Mouse (Mus musculus): Measurements from ENCODE around the gene Rhobtb1.

Gene Rhobtb1

GRCm38 (mm10) chr10:69151045-69151444 is at the start of gene Rhobtb1:
Gene Rhobtb1, plus strand, starts transcription at chr10:69151434.
- DNase-seq (ENCODE audit: low spot score in 2 of 2) = no peak

GRCm38 (mm10) chr10:69101988-69102387 is 49.2 kb upstream of the Rhobtb1 start:
- DNase-seq (ENCODE audit: low spot score in 2 of 2) = peak in 1 of 2 experiments; percentile 4

- no peak for DNase-seq (ENCODE audit: low spot score in 2 of 2)
Observed at GRCm38 (mm10) chr10:69104143-69104882, 46.9 kb upstream of the Rhobtb1 start.

- no peak for DNase-seq (ENCODE audit: low spot score in 2 of 2)
Observed at GRCm38 (mm10) chr10:69104883-69105225, 46.4 kb upstream of the Rhobtb1 start.

- no peak for DNase-seq (ENCODE audit: low spot score in 2 of 2)
Observed at GRCm38 (mm10) chr10:69106796-69107195, 44.4 kb upstream of the Rhobtb1 start.

GRCm38 (mm10) chr10:69107253-69107652 is 44.0 kb upstream of the Rhobtb1 start:
- no peak for DNase-seq (ENCODE audit: low spot score in 2 of 2)

GRCm38 (mm10) chr10:69114384-69114783 is 36.9 kb upstream of the Rhobtb1 start:
- DNase-seq (ENCODE audit: low spot score in 2 of 2) = no peak

- DNase-seq (ENCODE audit: low spot score in 2 of 2) = no peak
Observed at GRCm38 (mm10) chr10:69117996-69118395, 33.2 kb upstream of the Rhobtb1 start.

- no peak for DNase-seq (ENCODE audit: low spot score in 2 of 2)
Observed at GRCm38 (mm10) chr10:69118893-69119292, 32.3 kb upstream of the Rhobtb1 start.

- no peak for DNase-seq (ENCODE audit: low spot score in 2 of 2)
Observed at GRCm38 (mm10) chr10:69119456-69119855, 31.8 kb upstream of the Rhobtb1 start.

- no peak for DNase-seq (ENCODE audit: low spot score in 2 of 2)
Observed at GRCm38 (mm10) chr10:69126546-69126945, 24.7 kb upstream of the Rhobtb1 start.

GRCm38 (mm10) chr10:69128531-69128930 is 22.7 kb upstream of the Rhobtb1 start:
- DNase-seq (ENCODE audit: low spot score in 2 of 2) = no peak

GRCm38 (mm10) chr10:69130613-69131012 is 20.6 kb upstream of the Rhobtb1 start:
- no peak for DNase-seq (ENCODE audit: low spot score in 2 of 2)

GRCm38 (mm10) chr10:69134356-69134755 is 16.9 kb upstream of the Rhobtb1 start:
- DNase-seq (ENCODE audit: low spot score in 2 of 2) = no peak

GRCm38 (mm10) chr10:69136241-69136828 is 14.9 kb upstream of the Rhobtb1 start:
- no peak for DNase-seq (ENCODE audit: low spot score in 2 of 2)

GRCm38 (mm10) chr10:69149252-69149651 is 2.0 kb upstream of the Rhobtb1 start:
- DNase-seq (ENCODE audit: low spot score in 2 of 2) = no peak

- DNase-seq (ENCODE audit: low spot score in 2 of 2) = no peak
Observed at GRCm38 (mm10) chr10:69152971-69153370, 1.7 kb downstream of the Rhobtb1 start.

- DNase-seq (ENCODE audit: low spot score in 2 of 2) = no peak
Observed at GRCm38 (mm10) chr10:69155428-69156175, 4.4 kb downstream of the Rhobtb1 start.

GRCm38 (mm10) chr10:69156462-69156861 is 5.2 kb downstream of the Rhobtb1 start:
- DNase-seq (ENCODE audit: low spot score in 2 of 2) = no peak

GRCm38 (mm10) chr10:69157471-69157870 is 6.2 kb downstream of the Rhobtb1 start:
- no peak for DNase-seq (ENCODE audit: low spot score in 2 of 2)

GRCm38 (mm10) chr10:69160877-69161276 is 9.6 kb downstream of the Rhobtb1 start:
- DNase-seq (ENCODE audit: low spot score in 2 of 2) = no peak

- DNase-seq (ENCODE audit: low spot score in 2 of 2) = no peak
Observed at GRCm38 (mm10) chr10:69161503-69161902, 10.3 kb downstream of the Rhobtb1 start.

GRCm38 (mm10) chr10:69162577-69162976 is 11.3 kb downstream of the Rhobtb1 start:
- no peak for DNase-seq (ENCODE audit: low spot score in 2 of 2)

Data from spleen, postnatal 14 days (tissue).